23 mouse cellular contexts compared by ENCODE assay signal in the genomic region with DNA sequence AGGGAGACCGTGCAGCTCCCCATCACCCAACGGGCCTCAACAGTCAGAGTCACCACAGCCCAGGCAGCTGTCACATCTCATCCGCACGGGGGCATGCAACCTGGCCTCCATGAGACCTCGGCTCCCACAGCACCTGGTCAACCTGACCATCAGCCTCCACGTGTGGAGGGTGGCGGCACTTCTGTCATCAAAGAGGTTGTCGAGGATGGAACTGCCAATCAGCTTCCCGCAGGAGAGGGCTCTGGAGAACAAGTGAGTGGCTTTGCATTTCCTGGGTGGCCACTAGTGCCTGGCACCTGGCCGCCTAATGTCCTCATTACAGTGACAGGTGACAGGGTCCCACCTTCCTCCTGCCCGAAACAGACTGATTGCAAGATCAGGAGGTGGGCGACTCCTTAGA.
"Had no signal": no experiment of that assay in that cellular context is flagged by ENCODE, and none has a peak within 500 bp of the region (broad histone marks: within the 10 kb centered on the region; RNA-seq: fewer than 3 reads in every experiment).

No protein-coding gene starts in this region.

- H3K9ac ChIP-seq: heart, embryonic 13.5 days; heart, embryonic 15.5 days; hindbrain, embryonic 13.5 days; intestine, embryonic 15.5 days; limb, embryonic 12.5 days had no signal

- H3K4me2 ChIP-seq: heart, embryonic 11.5 days; heart, embryonic 13.5 days; heart, embryonic 15.5 days; hindbrain, embryonic 13.5 days; intestine, embryonic 15.5 days; limb, embryonic 12.5 days had no signal

- H3K27ac ChIP-seq: heart, adult 2 months; heart, embryonic 13.5 days; heart, embryonic 15.5 days; hindbrain, embryonic 13.5 days; intestine, embryonic 15.5 days; layer of hippocampus, adult 2 months; left cerebral cortex, adult 2 months; limb, embryonic 10.5 days; limb, embryonic 12.5 days had no signal

- DNase-seq: gastrocnemius, postnatal 14 days; gastrocnemius, postnatal 36 days; heart, adult 11 months; heart, adult 2 months; heart, postnatal 14 days; heart, postnatal 36 days; kidney, adult 18-20 months; kidney, adult 8-10 months; kidney, postnatal 10 days; kidney, postnatal 25 days; kidney, postnatal 4 days had no signal

- H3K27me3 ChIP-seq: heart, embryonic 13.5 days; heart, embryonic 15.5 days; hindbrain, embryonic 13.5 days; intestine, embryonic 15.5 days; limb, embryonic 12.5 days had no signal

- H3K4me3 ChIP-seq: heart, adult 2 months; heart, embryonic 13.5 days; heart, embryonic 15.5 days; hindbrain, embryonic 13.5 days; intestine, embryonic 15.5 days; layer of hippocampus, adult 2 months; left cerebral cortex, adult 2 months; limb, embryonic 10.5 days; limb, embryonic 12.5 days had no signal

- H3K9me3 ChIP-seq: heart, embryonic 13.5 days; heart, embryonic 15.5 days; intestine, embryonic 15.5 days had no signal

- ATAC-seq: hindbrain, embryonic 16.5 days; inflammation-experienced regulatory T-cells, adult 6 months; intestine, embryonic 15.5 days; intestine, postnatal 0 days had no signal
